ENCODE assay signal across 36 mouse cellular contexts in the genomic region with DNA sequence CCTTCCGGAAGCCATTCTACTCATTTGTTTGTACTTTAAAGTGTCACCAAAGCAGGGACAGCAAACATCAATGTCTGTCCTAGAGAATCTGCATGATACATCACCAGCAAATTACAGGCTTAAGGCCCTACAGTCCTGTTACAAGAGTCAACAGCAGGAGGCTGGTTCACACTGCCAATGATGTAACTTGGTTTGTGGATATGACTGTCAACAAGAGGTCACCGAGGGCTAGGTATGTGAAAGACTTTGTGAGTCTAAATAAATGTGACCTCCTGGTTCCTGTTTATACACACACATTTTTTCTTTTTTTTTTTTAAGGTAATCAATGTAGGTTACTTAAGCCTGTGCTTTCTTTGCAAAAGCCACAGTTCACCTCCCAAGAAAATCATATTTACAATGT.
"Had no signal": no experiment of that assay in that cellular context is flagged by ENCODE, and none has a peak within 500 bp of the region (broad histone marks: within the 10 kb centered on the region; RNA-seq: fewer than 3 reads in every experiment).

No protein-coding gene starts in this region.

- H3K36me3 ChIP-seq: heart, embryonic 15.5 days; hindbrain, embryonic 15.5 days; intestine, embryonic 15.5 days had no signal

- H3K4me3 ChIP-seq: heart, adult 2 months; heart, embryonic 10.5 days; heart, embryonic 12.5 days; heart, embryonic 13.5 days; heart, embryonic 15.5 days; hindbrain, embryonic 10.5 days; hindbrain, embryonic 12.5 days; hindbrain, embryonic 13.5 days; hindbrain, embryonic 15.5 days; intestine, embryonic 15.5 days; kidney, embryonic 15.5 days; layer of hippocampus, adult 2 months had no signal

- H3K4me2 ChIP-seq: heart, embryonic 11.5 days; heart, embryonic 12.5 days; heart, embryonic 13.5 days; heart, embryonic 15.5 days; hindbrain, embryonic 12.5 days; hindbrain, embryonic 13.5 days; hindbrain, embryonic 14.5 days; hindbrain, embryonic 15.5 days; intestine, embryonic 15.5 days; kidney, embryonic 15.5 days had no signal

- H3K9me3 ChIP-seq: heart, embryonic 10.5 days; heart, embryonic 12.5 days; heart, embryonic 13.5 days; heart, embryonic 15.5 days; hindbrain, embryonic 10.5 days; hindbrain, embryonic 12.5 days; hindbrain, embryonic 13.5 days; hindbrain, embryonic 15.5 days; intestine, embryonic 15.5 days; kidney, embryonic 15.5 days had no signal

- H3K4me1 ChIP-seq: hindbrain, embryonic 12.5 days; hindbrain, embryonic 15.5 days; intestine, embryonic 15.5 days; kidney, embryonic 15.5 days had no signal

- H3K27me3 ChIP-seq: heart, embryonic 12.5 days; heart, embryonic 13.5 days; heart, embryonic 15.5 days; hindbrain, embryonic 12.5 days; hindbrain, embryonic 13.5 days; hindbrain, embryonic 15.5 days; intestine, embryonic 15.5 days; kidney, embryonic 15.5 days had no signal

- ATAC-seq: hindbrain, embryonic 16.5 days; hindbrain, postnatal 0 days; inflammation-experienced regulatory T-cells, adult 6 months; intestine, embryonic 15.5 days; intestine, embryonic 16.5 days; intestine, postnatal 0 days had no signal

- H3K27ac ChIP-seq: heart, adult 2 months; heart, embryonic 10.5 days; heart, embryonic 13.5 days; heart, embryonic 15.5 days; hindbrain, embryonic 12.5 days; hindbrain, embryonic 13.5 days; hindbrain, embryonic 14.5 days; hindbrain, embryonic 15.5 days; hindbrain, postnatal 0 days; intestine, embryonic 15.5 days; kidney, embryonic 15.5 days; kidney, postnatal 0 days; layer of hippocampus, adult 2 months had no signal

- H3K9ac ChIP-seq: heart, embryonic 12.5 days; heart, embryonic 13.5 days; heart, embryonic 15.5 days; hindbrain, embryonic 12.5 days; hindbrain, embryonic 13.5 days; hindbrain, embryonic 14.5 days; hindbrain, embryonic 15.5 days; intestine, embryonic 15.5 days; kidney, embryonic 15.5 days had no signal

- DNase-seq: heart, adult 2 months; heart, postnatal 10 days; heart, postnatal 14 days; heart, postnatal 36 days; heart, postnatal 4 days; kidney, adult 11 months; kidney, adult 18-20 months; kidney, adult 2 months; kidney, adult 8-10 months; kidney, adult 9 months; kidney, postnatal 10 days; kidney, postnatal 14 days; kidney, postnatal 25 days; kidney, postnatal 36 days; kidney, postnatal 4 days; layer of hippocampus, adult 9-11 months; layer of hippocampus, postnatal 36 days had no signal
